Mouse (Mus musculus): ENCODE results near the gene Zfhx2. TPM values are rescaled to one million over a fixed set of nuclear protein-coding genes. Genes with fewer than 3 reads are reported as not detected.

Zfhx2 gene
- polyA plus RNA-seq, 1 experiment from 2014 or later: 5.6 TPM

DNA sequence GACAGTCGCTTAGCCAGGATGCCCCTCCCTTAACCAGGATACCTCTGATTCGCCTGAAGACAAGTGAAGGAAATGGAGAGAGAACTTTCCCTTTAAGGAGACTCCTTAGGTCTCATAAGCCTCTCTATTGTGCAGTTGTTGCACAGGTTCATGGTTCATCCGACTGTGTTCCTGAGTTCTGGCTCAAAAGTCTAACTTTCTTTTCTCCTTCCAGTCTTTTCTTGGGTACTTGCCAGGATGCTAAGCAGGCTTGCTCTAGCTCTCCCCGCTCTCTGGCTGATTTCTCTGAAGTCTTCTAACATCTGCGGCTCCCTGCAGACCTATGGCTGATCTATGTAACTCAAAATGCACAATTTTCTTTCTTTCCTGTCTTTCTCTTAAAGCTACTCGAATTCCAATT, 8.6 kb downstream of the Zfhx2 start:
- H3K27ac ChIP-seq: no peak overlapping the region
- H3K4me1 ChIP-seq: peaks cover 39% of the 10 kb centered on the region
- peaks cover 4% of the 10 kb centered on the region; the same call in 1 of the 2 replicates for H3K27me3 ChIP-seq (ENCODE audit: low read depth, poor library complexity, severe bottlenecking)
- H3K36me3 ChIP-seq: no peaks in the 10 kb centered on the region
- no peak overlapping the region for H3K4me3 ChIP-seq
- no peak for DNase-seq (ENCODE audit: low spot score)
- 85% methylated on average over 6 of the region's 6 CpGs for WGBS
- no peaks in the 10 kb centered on the region for H3K9me3 ChIP-seq (replicated peaks)

DNA sequence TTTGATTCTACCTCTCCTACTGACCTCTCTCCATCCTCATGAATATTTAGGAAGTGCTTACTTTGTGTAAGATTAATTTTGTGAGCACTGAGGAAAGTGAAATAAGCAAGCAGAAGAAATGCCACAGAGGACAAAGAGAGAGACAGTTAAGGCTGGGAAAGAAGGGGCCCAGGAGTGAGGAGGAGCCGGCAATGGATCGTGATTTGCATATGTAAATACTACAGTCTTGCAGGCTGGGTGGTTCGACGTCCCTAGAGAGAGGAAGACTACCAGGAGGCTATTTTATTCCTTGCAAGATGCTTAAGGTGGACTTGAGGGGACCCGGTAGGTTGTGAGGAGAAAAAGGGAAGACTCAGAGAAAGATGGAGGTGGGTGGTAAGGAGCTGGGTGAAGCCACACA, 11.0 kb downstream of the Zfhx2 start:
- H3K4me3 ChIP-seq: no peak overlapping the region
- 25% methylated on average over 5 of the region's 5 CpGs for WGBS
- peaks cover 36% of the 10 kb centered on the region for H3K4me1 ChIP-seq
- no peak overlapping the region for H3K27ac ChIP-seq
- peaks cover 24% of the 10 kb centered on the region for H3K27me3 ChIP-seq (ENCODE audit: low read depth, poor library complexity, severe bottlenecking)
- H3K9me3 ChIP-seq (replicated peaks): no peaks in the 10 kb centered on the region
- H3K36me3 ChIP-seq: no peaks in the 10 kb centered on the region
- DNase-seq (ENCODE audit: low spot score): no peak

DNA sequence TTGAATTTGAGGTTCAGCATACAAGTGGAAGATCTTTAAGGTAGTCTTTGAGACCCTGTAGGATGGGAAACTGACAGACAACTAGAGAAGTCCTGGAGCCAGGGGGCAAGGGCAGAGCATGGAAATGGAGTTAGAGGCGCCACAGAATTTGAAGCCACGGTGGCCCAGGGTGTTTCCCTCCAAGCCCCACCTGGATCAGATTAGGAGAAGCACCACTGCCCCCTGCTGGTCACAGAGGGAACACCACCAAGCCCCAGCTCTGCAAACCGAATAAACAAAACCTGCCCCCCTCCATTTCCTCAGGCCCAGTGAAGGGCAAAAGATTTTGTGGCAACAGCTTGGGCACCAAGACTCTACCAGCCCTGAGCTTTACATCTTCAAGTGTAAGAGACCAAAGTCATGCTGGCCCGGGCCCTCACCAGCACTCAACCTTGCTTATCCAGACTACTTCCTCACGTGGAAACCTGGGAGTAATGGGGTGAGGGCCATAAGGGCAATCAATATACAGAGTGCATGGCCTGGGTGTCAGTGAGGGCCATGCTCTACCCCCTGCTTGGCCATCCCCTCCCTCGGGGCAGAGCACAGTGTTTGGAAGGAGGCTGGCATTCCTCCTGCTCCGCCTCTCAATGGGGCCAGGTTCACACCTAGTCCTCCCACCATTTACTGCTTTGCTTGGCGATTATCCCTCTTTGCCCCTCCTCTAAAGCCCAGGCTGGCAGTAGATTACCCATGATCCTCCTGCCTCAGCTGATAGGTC, 12.7 kb downstream of the Zfhx2 start:
- Histone ChIP-seq H3K27me3 (ENCODE audit: low read depth, poor library complexity, severe bottlenecking) (peaks cover 32% of the 10 kb centered on the region), H3K4me1 (peaks cover 25% of the 10 kb centered on the region), H3K27ac (peak overlapping the region; percentile 78), H3K9me3 (replicated peaks) (no peaks in the 10 kb centered on the region), H3K4me3 (peak overlapping the region; percentile 41), H3K36me3 (peaks cover 6% of the 10 kb centered on the region; the same call in 1 of the 2 replicates)
- WGBS: 16% methylated on average over 8 of the region's 8 CpGs
- peak; percentile 94 for DNase-seq (ENCODE audit: low spot score)

DNA sequence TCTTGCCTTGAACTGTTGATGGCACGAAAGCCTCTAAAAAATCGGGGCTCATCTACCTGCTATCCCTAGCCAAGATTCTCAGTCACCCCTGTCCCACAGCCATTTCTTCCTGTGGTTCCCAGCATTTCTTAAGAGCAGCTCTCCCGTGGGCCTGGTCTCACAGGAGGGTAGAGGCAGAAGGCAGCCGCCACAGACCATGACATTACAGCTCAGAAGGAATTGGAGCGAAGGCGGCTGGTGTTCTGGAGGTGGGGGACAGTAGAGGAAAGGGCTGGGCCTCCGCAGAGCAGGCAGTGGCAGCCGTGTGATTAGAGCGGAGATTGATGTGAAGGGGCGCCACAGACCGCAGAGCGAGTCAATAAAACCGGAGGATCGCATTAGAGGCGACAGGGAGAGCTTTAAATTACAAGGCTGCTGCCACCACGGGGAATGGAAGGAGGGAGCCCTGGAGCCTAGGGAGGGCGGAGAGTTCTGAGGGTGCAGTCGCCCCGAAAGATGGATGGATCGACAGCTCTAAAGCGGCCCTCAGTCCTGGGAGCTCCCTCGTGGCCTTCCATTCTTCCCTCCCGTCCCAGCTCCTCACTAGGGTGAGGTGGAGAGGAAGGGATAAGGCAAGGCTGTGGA, 13.6 kb downstream of the Zfhx2 start:
- Histone ChIP-seq H3K4me1 (peaks cover 25% of the 10 kb centered on the region), H3K9me3 (replicated peaks) (no peaks in the 10 kb centered on the region), H3K27me3 (ENCODE audit: low read depth, poor library complexity, severe bottlenecking) (peaks cover 42% of the 10 kb centered on the region), H3K36me3 (peaks cover 15% of the 10 kb centered on the region), H3K4me3 (peak overlapping the region; percentile 41), H3K27ac (peak overlapping the region; percentile 78)
- peak; percentile 69 for DNase-seq (ENCODE audit: low spot score)
- under 1% methylated on average over 23 of the region's 23 CpGs for WGBS

DNA sequence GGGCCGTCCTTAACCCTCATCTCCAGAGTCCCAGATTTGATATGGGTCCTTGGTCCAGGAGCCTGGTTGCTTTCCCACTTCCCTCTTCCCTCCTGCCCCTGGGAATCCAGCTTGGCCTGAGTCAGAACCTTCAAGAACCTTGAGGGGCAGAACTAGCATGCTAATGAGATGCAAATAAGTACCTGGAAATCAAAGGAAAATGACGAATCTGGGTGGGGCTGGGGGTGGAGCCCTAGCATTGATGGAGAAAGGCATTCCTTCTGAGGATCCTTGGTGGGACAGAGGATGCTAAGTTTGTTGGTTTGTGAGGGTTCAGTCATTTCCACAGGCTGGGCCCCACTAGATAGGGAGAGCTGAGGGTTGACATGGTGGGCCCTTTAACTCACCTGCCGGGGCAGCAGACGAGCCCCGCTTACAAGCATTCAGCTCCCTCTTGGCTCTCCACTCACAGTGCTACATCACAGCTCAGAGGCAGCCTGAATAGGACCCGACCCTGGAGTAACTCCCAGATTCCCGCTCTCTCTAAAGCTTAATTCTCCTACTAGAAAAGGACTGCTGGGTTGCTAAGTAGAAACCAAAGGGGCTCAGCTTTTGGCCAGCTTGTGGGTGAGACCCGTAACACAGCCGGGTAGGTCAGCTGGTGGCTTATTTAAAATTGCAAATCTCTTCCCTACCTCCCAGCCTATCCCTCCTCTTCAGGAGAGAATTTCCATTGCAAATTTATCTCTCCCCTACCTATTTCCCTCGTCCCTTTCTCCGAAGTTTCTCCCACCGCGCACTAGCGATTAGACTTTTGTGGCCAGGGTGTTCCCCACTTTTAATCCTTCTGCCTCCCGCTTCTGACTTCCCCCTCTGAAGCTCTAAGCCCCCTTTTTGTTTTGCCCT, 14.4 kb downstream of the Zfhx2 start:
- peaks cover 27% of the 10 kb centered on the region for H3K4me1 ChIP-seq
- H3K27ac ChIP-seq: peak overlapping the region; percentile 78; the same call in 1 of the 2 replicates
- peaks cover 23% of the 10 kb centered on the region for H3K36me3 ChIP-seq
- H3K9me3 ChIP-seq (replicated peaks): no peaks in the 10 kb centered on the region
- H3K4me3 ChIP-seq: no peak overlapping the region
- WGBS: 10% methylated on average over 15 of the region's 15 CpGs
- peaks cover 49% of the 10 kb centered on the region for H3K27me3 ChIP-seq (ENCODE audit: low read depth, poor library complexity, severe bottlenecking)
- DNase-seq (ENCODE audit: low spot score): no peak

DNA sequence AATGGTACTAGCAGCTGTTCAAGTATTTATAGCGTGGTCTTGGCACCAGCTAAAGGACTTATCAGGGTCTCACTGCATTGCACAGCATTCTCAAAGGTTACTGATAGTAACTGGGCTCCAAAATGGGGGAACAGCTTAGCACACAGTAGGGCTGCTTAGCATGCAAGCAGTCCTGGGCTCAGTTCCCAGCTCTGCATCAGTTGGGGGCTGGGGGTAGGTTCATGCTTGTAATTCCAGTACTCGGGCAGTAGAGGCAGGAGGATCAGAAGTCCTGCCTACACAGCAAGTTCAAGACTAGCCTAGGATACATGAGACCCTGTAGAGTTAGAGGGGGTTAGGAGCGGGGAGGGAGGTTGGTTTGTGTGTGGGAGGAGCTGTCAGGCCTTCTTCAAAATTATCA, 15.2 kb downstream of the Zfhx2 start:
- DNase-seq (ENCODE audit: low spot score): no peak
- H3K27ac ChIP-seq: no peak overlapping the region
- no peak overlapping the region for H3K4me3 ChIP-seq
- 61% methylated on average over 3 of the region's 3 CpGs for WGBS
- no peaks in the 10 kb centered on the region for H3K9me3 ChIP-seq (replicated peaks)
- peaks cover 23% of the 10 kb centered on the region for H3K36me3 ChIP-seq
- peaks cover 57% of the 10 kb centered on the region for H3K27me3 ChIP-seq (ENCODE audit: low read depth, poor library complexity, severe bottlenecking)
- H3K4me1 ChIP-seq: peaks cover 35% of the 10 kb centered on the region

DNA sequence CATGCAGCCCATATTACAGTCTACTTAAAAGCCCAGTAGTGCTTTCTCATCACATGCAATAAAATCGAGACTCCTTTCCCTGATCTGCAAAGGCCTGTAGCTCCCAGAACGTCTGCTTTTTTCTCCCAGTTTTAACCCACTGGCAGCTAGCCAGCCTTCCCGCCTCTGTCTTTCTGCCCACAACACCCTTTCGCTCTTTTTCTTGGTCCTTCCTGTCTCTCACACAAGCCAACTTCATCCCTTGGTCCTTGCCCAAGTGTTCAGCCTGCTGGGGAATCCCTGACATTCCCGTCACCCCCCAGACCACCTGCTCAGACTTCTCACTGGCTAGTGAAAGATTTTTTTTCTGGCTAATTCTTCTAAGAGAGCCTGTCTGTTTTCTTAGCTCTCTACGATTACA, 15.9 kb downstream of the Zfhx2 start:
- H3K4me3 ChIP-seq: no peak overlapping the region
- WGBS: 60% methylated on average over 6 of the region's 6 CpGs
- H3K4me1 ChIP-seq: peaks cover 42% of the 10 kb centered on the region
- no peak overlapping the region for H3K27ac ChIP-seq
- DNase-seq (ENCODE audit: low spot score): no peak
- no peaks in the 10 kb centered on the region for H3K9me3 ChIP-seq (replicated peaks)
- H3K27me3 ChIP-seq (ENCODE audit: low read depth, poor library complexity, severe bottlenecking): peaks cover 63% of the 10 kb centered on the region
- H3K36me3 ChIP-seq: peaks cover 23% of the 10 kb centered on the region

DNA sequence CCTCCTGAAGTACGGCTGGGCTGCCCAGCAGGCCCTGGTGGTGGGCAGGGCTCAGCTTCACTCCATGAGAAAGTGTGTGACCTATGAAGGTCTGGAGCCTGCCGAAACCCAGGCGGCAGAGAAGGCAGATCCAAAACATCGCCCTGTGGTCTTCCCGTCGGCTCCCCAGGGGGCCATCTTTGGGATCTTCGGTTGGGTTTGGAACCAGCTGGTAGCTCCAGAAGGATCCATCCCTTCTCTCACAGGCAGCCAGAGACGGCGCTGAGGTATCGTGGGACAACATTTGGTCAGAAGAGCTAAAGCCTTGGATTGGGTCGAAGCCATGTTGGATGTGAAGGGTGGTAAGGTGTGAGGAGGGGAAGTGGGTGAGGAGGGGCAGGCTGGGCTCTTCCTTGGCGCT, 17.7 kb downstream of the Zfhx2 start:
- H3K27me3 ChIP-seq (ENCODE audit: low read depth, poor library complexity, severe bottlenecking): peaks cover 73% of the 10 kb centered on the region
- no peak overlapping the region for H3K4me3 ChIP-seq
- H3K36me3 ChIP-seq: peaks cover 23% of the 10 kb centered on the region
- WGBS: 88% methylated on average over 12 of the region's 12 CpGs
- peaks cover 42% of the 10 kb centered on the region for H3K4me1 ChIP-seq
- H3K9me3 ChIP-seq (replicated peaks): no peaks in the 10 kb centered on the region
- DNase-seq (ENCODE audit: low spot score): no peak
- H3K27ac ChIP-seq: no peak overlapping the region

DNA sequence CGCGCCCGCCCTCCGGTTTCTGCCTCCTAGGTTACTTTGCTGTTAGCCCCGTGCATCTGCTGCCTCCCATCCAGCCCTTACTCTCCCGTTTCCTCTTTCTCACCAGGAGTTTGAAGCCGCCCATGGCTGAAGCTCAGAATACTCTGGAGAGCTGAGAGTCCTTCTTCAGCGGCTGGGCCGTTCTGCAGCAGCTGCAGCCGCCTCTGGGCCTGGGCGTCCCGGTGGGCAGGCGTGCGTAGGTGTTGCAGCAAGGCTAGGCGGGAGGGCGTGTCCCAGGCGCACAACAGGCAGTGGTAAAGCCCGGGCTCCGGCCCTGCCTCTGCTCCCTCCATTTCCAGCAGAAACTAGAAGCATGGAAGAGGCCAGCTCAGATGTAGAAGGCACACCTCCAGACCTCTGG, 20.4 kb downstream of the Zfhx2 start:
- H3K27me3 ChIP-seq (ENCODE audit: low read depth, poor library complexity, severe bottlenecking): peaks cover 51% of the 10 kb centered on the region
- WGBS: 14% methylated on average over 19 of the region's 19 CpGs
- H3K4me3 ChIP-seq: peak overlapping the region; percentile 32
- DNase-seq (ENCODE audit: low spot score): no peak
- H3K36me3 ChIP-seq: peaks cover 32% of the 10 kb centered on the region
- H3K9me3 ChIP-seq (replicated peaks): no peaks in the 10 kb centered on the region
- H3K27ac ChIP-seq: peak overlapping the region; percentile 38
- peaks cover 21% of the 10 kb centered on the region for H3K4me1 ChIP-seq

DNA sequence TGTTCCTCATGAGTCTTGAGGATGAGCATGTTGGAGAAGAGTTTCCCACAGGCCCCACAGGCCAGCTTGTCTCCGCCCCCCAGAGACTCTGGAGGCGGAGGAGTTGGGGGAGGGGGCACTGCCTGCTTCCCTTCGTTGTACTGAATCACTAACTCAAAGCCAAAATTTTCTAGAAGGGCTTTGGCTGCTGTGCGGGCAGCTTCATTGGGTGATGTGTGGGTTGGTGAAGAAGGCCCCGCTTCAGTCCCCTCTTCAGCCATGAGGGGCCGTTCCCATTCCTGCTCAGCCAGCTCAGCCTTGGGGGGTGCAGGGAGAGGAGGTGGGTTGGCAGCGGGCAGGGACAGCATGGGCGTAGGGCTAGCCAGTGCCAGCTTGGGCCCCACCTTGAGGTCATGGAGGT, 26.1 kb downstream of the Zfhx2 start:
- no peak overlapping the region for H3K27ac ChIP-seq
- no peak for DNase-seq (ENCODE audit: low spot score)
- H3K4me3 ChIP-seq: no peak overlapping the region
- peaks cover 30% of the 10 kb centered on the region for H3K36me3 ChIP-seq
- H3K9me3 ChIP-seq (replicated peaks): no peaks in the 10 kb centered on the region
- H3K27me3 ChIP-seq (ENCODE audit: low read depth, poor library complexity, severe bottlenecking): peaks cover 45% of the 10 kb centered on the region
- H3K4me1 ChIP-seq: peaks cover 31% of the 10 kb centered on the region
- WGBS: 90% methylated on average over 8 of the region's 8 CpGs

DNA sequence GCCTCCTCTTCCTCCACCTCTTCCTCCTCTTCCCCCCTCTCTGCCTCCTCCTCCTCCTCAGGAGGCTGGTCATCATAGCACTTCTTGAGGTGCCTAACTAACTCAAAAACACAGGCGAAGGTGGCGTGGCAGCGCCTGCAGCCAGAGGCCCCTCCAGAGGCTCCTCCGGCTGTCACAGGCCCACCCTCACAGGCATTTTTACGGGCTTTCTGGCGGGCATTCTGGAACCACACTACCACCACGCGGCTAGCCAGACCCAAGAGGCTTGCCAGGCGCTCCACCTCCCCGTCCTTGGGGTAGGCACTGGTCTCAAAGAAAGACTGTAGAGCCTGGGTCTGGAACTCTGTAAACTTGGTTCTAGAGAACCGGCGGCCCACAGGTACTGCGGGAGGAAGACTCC, 26.7 kb downstream of the Zfhx2 start:
- H3K36me3 ChIP-seq: peaks cover 30% of the 10 kb centered on the region
- peaks cover 39% of the 10 kb centered on the region for H3K27me3 ChIP-seq (ENCODE audit: low read depth, poor library complexity, severe bottlenecking)
- peaks cover 35% of the 10 kb centered on the region for H3K4me1 ChIP-seq
- no peak overlapping the region for H3K4me3 ChIP-seq
- no peaks in the 10 kb centered on the region for H3K9me3 ChIP-seq (replicated peaks)
- DNase-seq (ENCODE audit: low spot score): no peak
- no peak overlapping the region; the same call in 1 of the 2 replicates for H3K27ac ChIP-seq
- WGBS: 84% methylated on average over 13 of the region's 13 CpGs

DNA sequence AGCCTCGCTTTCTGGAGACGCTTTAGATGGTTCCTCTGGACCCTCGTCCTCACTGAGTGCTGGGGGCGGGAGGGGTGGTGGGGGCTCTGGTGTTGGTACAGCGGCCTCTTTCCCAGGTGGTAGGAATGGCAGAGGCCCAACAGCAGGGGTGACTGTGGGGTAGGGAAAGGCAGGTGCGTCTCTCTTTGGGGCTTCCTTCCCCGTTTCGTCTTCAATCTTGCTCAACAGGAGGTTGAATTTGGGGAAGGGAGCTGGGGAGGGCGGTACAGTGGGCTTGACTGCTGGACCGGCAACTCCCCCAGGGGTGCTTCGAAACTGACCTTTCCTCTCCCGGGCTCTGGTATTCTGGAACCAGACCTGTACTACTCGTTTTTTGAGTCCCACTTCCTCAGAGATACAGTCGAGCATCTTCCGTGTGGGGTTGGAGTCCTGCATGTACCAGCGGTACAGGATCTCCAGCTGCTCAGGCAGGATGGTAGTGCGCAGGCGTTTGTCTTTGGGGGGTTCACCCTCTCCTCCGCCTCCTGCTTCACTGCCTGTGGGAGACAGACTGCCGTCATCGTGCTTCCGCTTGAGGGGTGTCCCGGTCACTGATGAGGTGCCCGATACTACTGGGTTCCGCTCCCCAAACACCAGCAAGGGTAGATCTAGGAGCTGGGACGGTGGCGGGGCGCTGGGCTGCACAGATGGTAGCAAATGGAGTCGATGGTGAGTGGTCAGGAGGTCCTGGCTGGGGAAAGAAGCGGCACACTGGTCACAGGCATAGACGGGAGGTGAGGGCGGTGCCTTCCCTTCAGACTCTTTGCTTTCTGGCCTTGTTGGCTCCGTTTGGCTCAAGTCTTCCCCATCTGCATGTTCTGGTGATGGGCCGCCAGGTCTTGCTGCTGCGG, 27.4 kb downstream of the Zfhx2 start:
- Histone ChIP-seq H3K9me3 (replicated peaks) (no peaks in the 10 kb centered on the region), H3K4me3 (no peak overlapping the region), H3K27ac (no peak overlapping the region; the same call in 1 of the 2 replicates), H3K4me1 (peaks cover 38% of the 10 kb centered on the region), H3K27me3 (ENCODE audit: low read depth, poor library complexity, severe bottlenecking) (peaks cover 37% of the 10 kb centered on the region), H3K36me3 (peaks cover 30% of the 10 kb centered on the region)
- DNase-seq (ENCODE audit: low spot score): no peak
- WGBS: 76% methylated on average over 35 of the region's 35 CpGs

All from limb, embryonic 10.5 days (tissue).